ENCODE assay signal across 9 mouse cellular contexts in genomic region chr12:99153664-99154063, GRCm38 (mm10).
DNase-seq lines count a peak whose midpoint lies in the region; ATAC-seq lines count a peak whose summit lies in the region.
"Had no signal": no experiment of that assay in that cellular context is flagged by ENCODE, and none has a peak within 500 bp of the region (broad histone marks: within the 10 kb centered on the region; RNA-seq: fewer than 3 reads in every experiment).

No protein-coding gene starts in this region.

- H3K36me3 ChIP-seq in embryonic facial prominence, embryonic 13.5 days: no peaks in the 10 kb centered on the region
- no peaks in the 10 kb centered on the region for H3K36me3 ChIP-seq in embryonic facial prominence, embryonic 10.5 days (replicated peaks)
- H3K36me3 ChIP-seq in hindbrain, embryonic 12.5 days: no peaks in the 10 kb centered on the region
- no peaks in the 10 kb centered on the region for H3K36me3 ChIP-seq in midbrain, embryonic 15.5 days (replicated peaks)

- WGBS in embryonic facial prominence, embryonic 13.5 days: 58% methylated on average over 10 of the region's 10 CpGs
- 79% methylated on average over 10 of the region's 10 CpGs for WGBS in embryonic facial prominence, embryonic 10.5 days
- 36% methylated on average over 10 of the region's 10 CpGs for WGBS in hindbrain, embryonic 12.5 days
- 34% methylated on average over 10 of the region's 10 CpGs for WGBS in midbrain, embryonic 15.5 days

- H3K9ac ChIP-seq in embryonic facial prominence, embryonic 13.5 days: 0 out of 2 replicates have a peak overlapping the region, but pooled peaks have one; percentile 21
- no peak overlapping the region for H3K9ac ChIP-seq in hindbrain, embryonic 12.5 days
- H3K9ac ChIP-seq in midbrain, embryonic 15.5 days: no peak overlapping the region

- no peak overlapping the region for H3K4me3 ChIP-seq in embryonic facial prominence, embryonic 13.5 days
- H3K4me3 ChIP-seq in embryonic facial prominence, embryonic 10.5 days: no peak overlapping the region
- H3K4me3 ChIP-seq in hindbrain, embryonic 12.5 days: no peak overlapping the region
- H3K4me3 ChIP-seq in midbrain, embryonic 15.5 days: no peak overlapping the region

- H3K27ac ChIP-seq in embryonic facial prominence, embryonic 13.5 days: no peak overlapping the region
- H3K27ac ChIP-seq in embryonic facial prominence, embryonic 10.5 days (replicated peaks): no peak overlapping the region
- H3K27ac ChIP-seq in hindbrain, embryonic 12.5 days: peak overlapping the region; percentile 35
- H3K27ac ChIP-seq in midbrain, embryonic 15.5 days: 0 out of 2 replicates have a peak overlapping the region, but pooled peaks have one; percentile 38

- no peak for DNase-seq in embryonic facial prominence, embryonic 10.5 days (ENCODE audit: low spot score)
- peak; percentile 59 for DNase-seq in cerebellum, adult 11 months
- no peak for DNase-seq in layer of hippocampus, adult 9-10 months (ENCODE audit: low spot score)
- no peak for DNase-seq in urinary bladder, adult 18-20 months (ENCODE audit: low spot score in 2 of 2)

- H3K4me2 ChIP-seq in embryonic facial prominence, embryonic 13.5 days: no peak overlapping the region
- H3K4me2 ChIP-seq in hindbrain, embryonic 12.5 days (replicated peaks): no peak overlapping the region
- peak overlapping the region; percentile 29 for H3K4me2 ChIP-seq in midbrain, embryonic 15.5 days
- H3K4me2 ChIP-seq: liver, embryonic 11.5 days had no signal

- peaks cover 7% of the 10 kb centered on the region; the same call in 1 of the 2 replicates for H3K9me3 ChIP-seq in embryonic facial prominence, embryonic 13.5 days
- 0 out of 2 replicates have a peak, but pooled peaks cover 10% of the 10 kb centered on the region for H3K9me3 ChIP-seq in embryonic facial prominence, embryonic 10.5 days
- H3K9me3 ChIP-seq in hindbrain, embryonic 12.5 days (replicated peaks): no peaks in the 10 kb centered on the region
- H3K9me3 ChIP-seq in midbrain, embryonic 15.5 days: no peaks in the 10 kb centered on the region

- no peaks in the 10 kb centered on the region for H3K27me3 ChIP-seq in embryonic facial prominence, embryonic 13.5 days
- H3K27me3 ChIP-seq in embryonic facial prominence, embryonic 10.5 days (replicated peaks; ENCODE audit: low read depth, poor library complexity, severe bottlenecking): no peaks in the 10 kb centered on the region
- H3K27me3 ChIP-seq in hindbrain, embryonic 12.5 days: no peaks in the 10 kb centered on the region
- no peaks in the 10 kb centered on the region for H3K27me3 ChIP-seq in midbrain, embryonic 15.5 days (replicated peaks)

- no peak for ATAC-seq in embryonic facial prominence, embryonic 13.5 days (ENCODE audit: insufficient number of reproducible peaks, insufficient read depth, low FRiP score, low TSS enrichment, low read depth)
- peak; percentile 48 for ATAC-seq in hindbrain, embryonic 12.5 days (ENCODE audit: low FRiP score)
- peak; percentile 67; the same call in 1 of the 2 replicates for ATAC-seq in midbrain, embryonic 15.5 days (replicated peaks)
- ATAC-seq in frontal cortex, adult (ENCODE audit: low TSS enrichment): no peak

- H3K4me1 ChIP-seq in embryonic facial prominence, embryonic 13.5 days: peaks cover 7% of the 10 kb centered on the region
- 0 out of 2 replicates have a peak, but pooled peaks cover 3% of the 10 kb centered on the region for H3K4me1 ChIP-seq in embryonic facial prominence, embryonic 10.5 days
- peaks cover 13% of the 10 kb centered on the region for H3K4me1 ChIP-seq in hindbrain, embryonic 12.5 days
- H3K4me1 ChIP-seq in midbrain, embryonic 15.5 days: peaks cover 10% of the 10 kb centered on the region

Comparison
In these comparisons a context has a peak if more than half of its experiments do, and no peak if none do; other contexts are left out.
1. ATAC-seq: peak in hindbrain, embryonic 12.5 days (single experiment) and midbrain, embryonic 15.5 days (single experiment); none in embryonic facial prominence, embryonic 13.5 days (single experiment) and frontal cortex, adult (single experiment).
2. H3K27ac ChIP-seq: peak in hindbrain, embryonic 12.5 days (single experiment) and midbrain, embryonic 15.5 days (single experiment); none in embryonic facial prominence, embryonic 13.5 days (single experiment) and embryonic facial prominence, embryonic 10.5 days (single experiment).